9 mouse cellular contexts compared by ENCODE assay signal in the genomic region with DNA sequence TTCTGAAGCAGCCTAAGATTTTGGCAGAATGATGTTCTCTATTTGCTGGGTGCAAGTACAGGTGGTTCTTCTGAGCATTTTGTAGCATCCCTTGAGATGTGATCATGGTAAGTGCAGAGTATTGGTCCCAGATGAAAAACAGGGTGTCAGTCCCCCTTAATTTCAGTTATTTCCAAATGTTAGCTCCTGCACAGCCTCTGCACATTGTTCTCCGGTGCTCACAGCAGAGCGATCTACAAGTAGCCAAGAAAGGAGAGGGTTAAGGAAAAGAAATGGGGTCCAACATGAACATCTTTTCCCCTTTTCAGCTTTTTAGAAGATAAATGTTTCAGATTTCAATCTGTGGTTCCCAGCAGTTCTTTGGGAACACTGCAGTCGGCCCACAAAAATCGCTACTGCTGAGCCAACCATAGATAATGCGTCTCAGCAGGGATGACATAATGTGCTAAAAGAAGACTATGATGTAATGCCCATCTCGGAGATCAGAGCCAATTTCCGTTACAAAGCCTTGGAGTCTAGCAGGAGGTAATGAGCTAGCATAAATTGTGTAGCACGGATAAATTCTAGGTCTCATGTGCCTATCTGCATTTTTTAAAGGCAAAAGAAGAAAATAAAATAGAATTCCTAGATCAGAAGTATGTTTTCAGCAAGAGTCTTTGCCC.
DNase-seq lines count a peak whose midpoint lies in the region; ATAC-seq lines count a peak whose summit lies in the region.
"Had no signal": no experiment of that assay in that cellular context is flagged by ENCODE, and none has a peak within 500 bp of the region (broad histone marks: within the 10 kb centered on the region; RNA-seq: fewer than 3 reads in every experiment).

No protein-coding gene starts in this region.

- ATAC-seq in heart, embryonic 14.5 days (ENCODE audit: insufficient number of reproducible peaks, insufficient read depth, low FRiP score, low read depth), result peak; percentile 84
- peak; percentile 91 for ATAC-seq in midbrain, embryonic 15.5 days (replicated peaks)

- peak; percentile 8 for DNase-seq in 3T3-L1 (ENCODE audit: low read depth, low spot score)
- peak; percentile 97 for DNase-seq in MN1 (ENCODE audit: low spot score)
- peak; percentile 67 for DNase-seq in embryo, embryonic 11 days
- peak; percentile 88 for DNase-seq in layer of hippocampus, adult 9-10 months (ENCODE audit: low spot score)
- no peak for DNase-seq in thymus, postnatal 4 days
- DNase-seq in spleen, postnatal 4 days (ENCODE audit: low spot score in 2 of 2), result no peak

- H3K36me3 ChIP-seq in heart, embryonic 14.5 days (ENCODE audit: control insufficient read depth, insufficient read depth, low read length), result no peaks in the 10 kb centered on the region
- H3K36me3 ChIP-seq in midbrain, embryonic 15.5 days (replicated peaks), result no peaks in the 10 kb centered on the region

- no peak overlapping the region for H3K4me3 ChIP-seq in heart, embryonic 14.5 days (ENCODE audit: control insufficient read depth in 1 of 2, insufficient read depth in 1 of 2, low read depth in 1 of 2, low read length in 2 of 2)
- no peak overlapping the region for H3K4me3 ChIP-seq in midbrain, embryonic 15.5 days

- 0 out of 2 replicates have a peak overlapping the region, but pooled peaks have one; percentile 38 for H3K9ac ChIP-seq in heart, embryonic 14.5 days (ENCODE audit: low read length)
- no peak overlapping the region for H3K9ac ChIP-seq in midbrain, embryonic 15.5 days
- H3K9ac ChIP-seq: liver, embryonic 14.5 days had no signal

- WGBS in heart, embryonic 14.5 days, result 16% methylated on average over 8 of the region's 8 CpGs
- WGBS in midbrain, embryonic 15.5 days, result 13% methylated on average over 8 of the region's 8 CpGs

- H3K27me3 ChIP-seq in heart, embryonic 14.5 days (ENCODE audit: control insufficient read depth, insufficient read depth, low read length), result no peaks in the 10 kb centered on the region
- no peaks in the 10 kb centered on the region for H3K27me3 ChIP-seq in midbrain, embryonic 15.5 days (replicated peaks)

- H3K4me2 ChIP-seq in heart, embryonic 14.5 days (ENCODE audit: low read length), result peak overlapping the region; percentile 29
- peak overlapping the region; percentile 34; the same call in 1 of the 2 replicates for H3K4me2 ChIP-seq in midbrain, embryonic 15.5 days

- peak overlapping the region; percentile 55 to 61 for H3K27ac ChIP-seq in heart, embryonic 14.5 days (replicated peaks in 1 of 2; ENCODE audit: control insufficient read depth in 1 of 2, insufficient read depth in 1 of 2, low read depth in 2 of 2, low read length in 2 of 2)
- H3K27ac ChIP-seq in midbrain, embryonic 15.5 days, result peak overlapping the region; percentile 32
- H3K27ac ChIP-seq: liver, embryonic 14.5 days had no signal

- H3K4me1 ChIP-seq in heart, embryonic 14.5 days (ENCODE audit: control insufficient read depth in 2 of 2, insufficient read depth in 2 of 2, low read length in 2 of 2), result peaks cover 15% of the 10 kb centered on the region in 2 experiments
- H3K4me1 ChIP-seq in midbrain, embryonic 15.5 days, result peaks cover 20% of the 10 kb centered on the region

- no peaks in the 10 kb centered on the region for H3K9me3 ChIP-seq in heart, embryonic 14.5 days (ENCODE audit: control insufficient read depth, low read length)
- no peaks in the 10 kb centered on the region for H3K9me3 ChIP-seq in midbrain, embryonic 15.5 days

Comparison
In these comparisons a context has a peak if more than half of its experiments do, and no peak if none do; other contexts are left out.
1. DNase-seq: peak in 3T3-L1 (single experiment), MN1 (single experiment), embryo, embryonic 11 days (single experiment) and layer of hippocampus, adult 9-10 months (single experiment); none in thymus, postnatal 4 days (single experiment) and spleen, postnatal 4 days (0 of 2).